Mouse (Mus musculus) intestine, postnatal 0 days (tissue): ENCODE measurements around the gene Atrnl1. TPM values are rescaled to one million over a fixed set of nuclear protein-coding genes. Genes with fewer than 3 reads are reported as not detected.

Experiments used
- ATAC-seq: fragments of 200-750 bp; cut with Nextera tagmentation; 2 replicates; pipeline ENCODE4 v1.8.0; 2017; ENCODE audit warnings: mild to moderate bottlenecking, moderate TSS enrichment, moderate library complexity
- H3K27ac ChIP-seq: fragments of 300-500 bp; sonication (generic); 2 replicates; pipeline ENCODE4 v1.5.1; 2014; ENCODE audit warnings: mild to moderate bottlenecking, low read depth, low read length, moderate library complexity
- H3K27me3 ChIP-seq: fragments of 300-500 bp; sonication (generic); replicated peaks from 2 replicates; pipeline ENCODE4 v1.6.1; 2014; ENCODE audit warnings: low read length, mixed read lengths; ENCODE audit not compliant: control insufficient read depth, insufficient read depth
- H3K36me3 ChIP-seq: fragments of 300-500 bp; sonication (generic); 2 replicates; pipeline ENCODE4 v1.6.1; 2014; ENCODE audit warnings: mild to moderate bottlenecking, moderate library complexity; ENCODE audit not compliant: control insufficient read depth, insufficient read depth
- H3K4me1 ChIP-seq: fragments of 300-500 bp; sonication (generic); replicated peaks from 2 replicates; pipeline ENCODE4 v1.6.1; 2014; ENCODE audit warnings: antibody characterized with exemption, low read length, mixed read lengths; ENCODE audit not compliant: control insufficient read depth, insufficient read depth
- H3K4me2 ChIP-seq: fragments of 300-500 bp; sonication (generic); replicated peaks from 2 replicates; pipeline ENCODE4 v1.6.1; 2014; ENCODE audit warnings: low read depth, mild to moderate bottlenecking, moderate library complexity
- H3K4me3 ChIP-seq: fragments of 300-500 bp; sonication (generic); 2 replicates; pipeline ENCODE4 v1.5.1; 2014; ENCODE audit warnings: low read depth, low read length
- H3K9ac ChIP-seq: fragments of 300-500 bp; sonication (generic); 2 replicates; pipeline ENCODE4 v1.6.1; 2014; ENCODE audit warnings: mild to moderate bottlenecking, low read depth, low read length
- H3K9me3 ChIP-seq: fragments of 300-500 bp; sonication (generic); 2 replicates; pipeline ENCODE4 v1.6.1; 2016; ENCODE audit warnings: mixed run types; ENCODE audit not compliant: control insufficient read depth
- CTCF ChIP-seq: sonication (generic); IDR thresholded peaks from 2 replicates; pipeline ENCODE4 v1.5.1; 2016; ENCODE audit warnings: low read depth, mild to moderate bottlenecking, control low read depth, antibody characterized with exemption, moderate library complexity
- WGBS: fragments of 180-500 bp; shearing (Covaris S2); extraction: QIAGEN DNeasy Blood & Tissue Kit; methylation state at CpG from one replicate; pipeline ENCODE4 v1.1.7; 2014; 5-methylcytosine and 5-hydroxymethylcytosine counted together
- polyA plus RNA-seq: library from polyadenylated mRNA; unstranded; fragments of >200 nt; fragmentation: Nextera tagmentation; extraction: Ambion mirVana; gene quantifications from 2 replicates; pipeline ENCODE4 v1.2.1, GENCODE M21; 2015

Atrnl1 gene
- polyA plus RNA-seq, 1 experiment from 2014 or later: 2.6 TPM

GRCm38 (mm10) chr19:58077529-58078070, 466.8 kb downstream of the Atrnl1 start:
- no peak for TF ChIP-seq CTCF
- Histone ChIP-seq H3K9ac (no peak overlapping the region), H3K9me3 (no peaks in the 10 kb centered on the region), H3K4me2 (no peak overlapping the region), H3K4me1 (no peaks in the 10 kb centered on the region), H3K27me3 (no peaks in the 10 kb centered on the region), H3K27ac (no peak overlapping the region), H3K36me3 (no peaks in the 10 kb centered on the region), H3K4me3 (no peak overlapping the region)
- WGBS: 85% methylated on average over 10 of the region's 10 CpGs
- no peak for ATAC-seq

GRCm38 (mm10) chr19:58080168-58080567, 469.3 kb downstream of the Atrnl1 start:
- Histone ChIP-seq H3K9ac (no peak overlapping the region), H3K27me3 (no peaks in the 10 kb centered on the region), H3K27ac (no peak overlapping the region), H3K4me2 (no peak overlapping the region), H3K9me3 (no peaks in the 10 kb centered on the region), H3K36me3 (no peaks in the 10 kb centered on the region), H3K4me1 (no peaks in the 10 kb centered on the region), H3K4me3 (no peak overlapping the region)
- no peak for ATAC-seq
- 87% methylated on average over 6 of the region's 6 CpGs for WGBS
- no peak for TF ChIP-seq CTCF

DNA sequence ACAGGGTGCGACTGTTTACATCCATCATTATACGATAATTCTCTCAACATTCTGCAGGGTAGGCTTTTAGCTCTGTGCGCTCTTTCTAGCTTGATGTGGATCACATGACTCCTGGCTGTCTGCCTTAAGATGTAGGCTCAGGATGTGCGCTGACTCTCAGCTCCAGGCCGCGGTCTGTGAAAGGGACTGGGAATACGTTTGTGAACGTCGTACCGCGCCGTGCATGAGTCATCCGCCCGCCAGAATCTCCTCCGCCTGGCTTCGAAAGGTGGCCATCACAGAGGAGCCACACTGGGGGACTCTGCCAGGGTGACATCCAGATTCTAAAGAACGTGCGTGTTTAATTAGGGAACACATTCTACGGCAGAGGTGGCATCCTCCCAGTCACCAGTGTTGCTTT, 471.9 kb downstream of the Atrnl1 start:
- Histone ChIP-seq H3K9me3 (no peaks in the 10 kb centered on the region), H3K27me3 (no peaks in the 10 kb centered on the region), H3K9ac (no peak overlapping the region), H3K4me2 (no peak overlapping the region), H3K36me3 (no peaks in the 10 kb centered on the region), H3K4me1 (no peaks in the 10 kb centered on the region), H3K27ac (no peak overlapping the region), H3K4me3 (no peak overlapping the region)
- ATAC-seq: no peak
- TF ChIP-seq CTCF: no peak
- 95% methylated on average over 19 of the region's 19 CpGs for WGBS

- Histone ChIP-seq H3K4me3 (no peak overlapping the region), H3K9ac (no peak overlapping the region), H3K27ac (no peak overlapping the region), H3K4me1 (no peaks in the 10 kb centered on the region), H3K9me3 (no peaks in the 10 kb centered on the region), H3K36me3 (no peaks in the 10 kb centered on the region), H3K4me2 (no peak overlapping the region), H3K27me3 (no peaks in the 10 kb centered on the region)
- no peak for TF ChIP-seq CTCF
- ATAC-seq: no peak
- WGBS: 91% methylated on average over 14 of the region's 14 CpGs
These were observed 474.0 kb downstream of the Atrnl1 start for GRCm38 (mm10) chr19:58084826-58085225.

DNA sequence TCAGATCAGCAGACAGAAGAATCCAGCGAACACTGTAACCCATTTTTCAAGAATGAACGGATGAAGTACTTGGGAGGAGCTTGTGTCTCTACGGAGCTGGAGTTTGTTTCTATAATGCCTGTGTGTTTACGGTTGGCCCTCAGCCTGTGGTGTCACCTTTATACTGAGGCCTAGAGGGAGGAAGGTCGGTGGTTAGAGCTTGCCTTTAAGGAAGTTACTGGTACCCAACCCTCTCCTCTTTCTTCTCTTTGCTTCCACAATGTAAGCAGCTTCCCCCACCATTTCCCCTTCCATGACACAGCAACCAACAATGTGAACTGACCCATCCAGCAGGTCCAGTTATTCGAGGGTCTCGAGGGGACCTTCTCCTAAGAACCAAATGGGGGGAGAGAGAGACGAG, 475.9 kb downstream of the Atrnl1 start:
- no peak for ATAC-seq
- Histone ChIP-seq H3K27ac (no peak overlapping the region; the same call in 1 of the 2 replicates), H3K9me3 (no peaks in the 10 kb centered on the region), H3K36me3 (no peaks in the 10 kb centered on the region), H3K9ac (no peak overlapping the region), H3K4me1 (no peaks in the 10 kb centered on the region), H3K4me2 (no peak overlapping the region), H3K27me3 (no peaks in the 10 kb centered on the region), H3K4me3 (no peak overlapping the region)
- no peak for TF ChIP-seq CTCF
- 80% methylated on average over 8 of the region's 8 CpGs for whole genome bisulfite sequencing

GRCm38 (mm10) chr19:58087901-58088300, 477.1 kb downstream of the Atrnl1 start:
- no peaks in the 10 kb centered on the region for H3K9me3 ChIP-seq
- no peak for TF ChIP-seq CTCF
- WGBS: 70% methylated on average over 1 of the region's 1 CpGs
- no peaks in the 10 kb centered on the region for H3K4me1 ChIP-seq
- H3K27ac ChIP-seq: no peak overlapping the region
- H3K4me3 ChIP-seq: no peak overlapping the region
- H3K27me3 ChIP-seq: no peaks in the 10 kb centered on the region
- ATAC-seq: no peak
- no peaks in the 10 kb centered on the region for H3K36me3 ChIP-seq
- no peak overlapping the region for H3K4me2 ChIP-seq
- no peak overlapping the region for H3K9ac ChIP-seq

DNA sequence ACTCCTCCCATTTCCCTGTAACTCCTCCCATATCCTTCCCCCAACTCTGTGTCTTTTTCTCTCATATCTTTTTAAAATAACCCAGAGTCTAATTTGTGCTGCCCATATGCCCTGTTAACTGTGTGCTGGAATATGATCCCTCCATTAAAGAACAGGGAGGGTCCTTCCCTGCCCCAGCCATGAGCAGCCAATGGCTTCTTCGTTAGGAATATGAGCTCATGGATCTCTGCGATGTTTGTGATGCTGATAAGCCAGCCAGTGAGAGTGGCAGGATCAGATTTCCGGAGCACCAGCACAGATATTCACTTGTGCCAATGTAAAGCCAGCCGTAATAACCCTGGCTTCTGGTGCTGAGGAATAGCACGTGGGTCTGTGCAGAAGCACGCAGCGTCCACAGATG, 477.6 kb downstream of the Atrnl1 start:
- no peak overlapping the region for H3K4me2 ChIP-seq
- no peak overlapping the region for H3K9ac ChIP-seq
- WGBS: 36% methylated on average over 7 of the region's 7 CpGs
- TF ChIP-seq CTCF: no peak
- no peak for ATAC-seq
- no peaks in the 10 kb centered on the region for H3K27me3 ChIP-seq
- H3K4me1 ChIP-seq: no peaks in the 10 kb centered on the region
- no peak overlapping the region for H3K27ac ChIP-seq
- no peaks in the 10 kb centered on the region for H3K9me3 ChIP-seq
- H3K36me3 ChIP-seq: no peaks in the 10 kb centered on the region
- no peak overlapping the region for H3K4me3 ChIP-seq
